Mouse (Mus musculus): ENCODE results near the gene Clic3. TPM values are rescaled to one million over a fixed set of nuclear protein-coding genes. Genes with fewer than 3 reads are reported as not detected.

Gene Clic3
- polyA plus RNA-seq, 1 experiment from 2014 or later = 26.5 TPM

DNA sequence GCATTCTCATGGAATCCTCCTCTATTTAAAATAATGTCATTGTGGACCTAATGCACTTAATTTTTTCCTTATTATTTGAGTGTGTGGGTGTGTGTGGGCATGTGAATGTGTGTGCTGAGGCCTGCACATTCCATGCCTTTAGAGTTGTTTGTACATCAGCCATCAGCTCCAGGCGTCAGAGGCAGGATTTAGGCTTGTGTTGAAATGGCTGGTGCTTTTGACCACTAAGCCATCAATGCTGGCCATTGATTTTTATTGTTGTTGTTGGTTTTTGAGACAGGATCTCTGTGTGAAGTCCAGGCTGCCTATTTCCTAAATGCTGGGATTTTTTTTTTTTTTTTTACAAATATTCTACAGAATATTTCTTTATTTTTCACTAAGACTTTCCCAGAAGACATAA lies 3.7 kb upstream of the Clic3 start:
- 52% methylated on average over 1 of the region's 1 CpGs for WGBS

DNA sequence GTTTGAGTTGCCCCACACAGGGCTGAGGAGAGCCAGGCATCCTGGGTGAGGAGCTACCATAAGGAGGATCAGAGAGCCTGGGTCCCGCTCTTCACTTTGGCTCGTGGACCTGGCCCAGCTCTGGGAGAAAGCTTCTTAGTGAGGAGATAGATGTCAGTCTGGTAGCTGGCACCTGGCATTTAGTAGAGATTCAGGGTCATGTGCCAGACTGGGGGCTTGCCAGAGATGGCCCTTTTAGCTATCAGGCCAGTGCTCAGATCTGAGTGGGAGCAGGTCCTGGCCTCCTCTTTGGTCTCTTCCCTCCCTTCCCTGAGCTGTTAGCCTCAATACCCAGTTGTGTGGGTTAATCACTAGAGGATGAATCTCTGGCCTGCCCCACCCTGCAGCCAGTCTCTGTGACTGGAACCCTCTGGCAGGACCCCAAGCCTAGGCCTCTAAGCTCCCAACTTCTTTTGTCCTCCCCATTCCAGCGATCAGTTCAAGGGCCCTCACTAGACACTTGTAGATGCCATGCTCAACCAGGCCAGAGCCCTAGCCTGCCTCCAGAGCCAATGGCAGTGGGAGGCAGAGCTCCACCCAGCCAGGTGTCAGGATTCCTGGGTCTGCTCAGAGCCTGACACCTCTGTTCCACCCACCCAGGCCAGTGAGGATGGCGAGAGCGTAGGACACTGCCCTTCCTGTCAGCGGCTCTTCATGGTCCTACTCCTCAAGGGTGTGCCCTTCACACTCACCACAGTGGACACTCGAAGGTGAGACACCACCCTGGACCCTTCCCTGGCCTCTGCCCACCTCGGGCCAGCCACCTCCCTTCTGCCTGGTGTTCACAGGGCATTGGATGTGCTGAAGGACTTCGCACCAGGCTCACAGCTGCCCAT lies 621 bp downstream of the Clic3 start:
- no peaks in the 10 kb centered on the region for H3K9me3 ChIP-seq
- no peak for ATAC-seq (ENCODE audit: insufficient read depth, low FRiP score, low read depth)
- H3K4me1 ChIP-seq = peaks cover 27% of the 10 kb centered on the region
- H3K9ac ChIP-seq = no peak overlapping the region
- H3K4me2 ChIP-seq = peak overlapping the region; percentile 16; the same call in 1 of the 2 replicates
- peak overlapping the region; percentile 35; the same call in 1 of the 2 replicates for H3K27ac ChIP-seq
- H3K36me3 ChIP-seq = no peaks in the 10 kb centered on the region
- H3K4me3 ChIP-seq (replicated peaks) = 0 out of 2 replicates have a peak overlapping the region, but pooled peaks have one; percentile 9
- WGBS = 87% methylated on average over 9 of the region's 9 CpGs
- H3K27me3 ChIP-seq (replicated peaks) = no peaks in the 10 kb centered on the region

More for the DNA sequence above, 3.7 kb upstream of the Clic3 start:
- no peaks in the 10 kb centered on the region for H3K27me3 ChIP-seq (replicated peaks)
- no peaks in the 10 kb centered on the region for H3K4me1 ChIP-seq
- no peak overlapping the region for H3K4me2 ChIP-seq
- no peak overlapping the region for H3K9ac ChIP-seq
- no peak for ATAC-seq (ENCODE audit: insufficient read depth, low FRiP score, low read depth)
- no peaks in the 10 kb centered on the region for H3K36me3 ChIP-seq
- H3K27ac ChIP-seq = no peak overlapping the region
- H3K4me3 ChIP-seq (replicated peaks) = no peak overlapping the region
- no peaks in the 10 kb centered on the region for H3K9me3 ChIP-seq

DNA sequence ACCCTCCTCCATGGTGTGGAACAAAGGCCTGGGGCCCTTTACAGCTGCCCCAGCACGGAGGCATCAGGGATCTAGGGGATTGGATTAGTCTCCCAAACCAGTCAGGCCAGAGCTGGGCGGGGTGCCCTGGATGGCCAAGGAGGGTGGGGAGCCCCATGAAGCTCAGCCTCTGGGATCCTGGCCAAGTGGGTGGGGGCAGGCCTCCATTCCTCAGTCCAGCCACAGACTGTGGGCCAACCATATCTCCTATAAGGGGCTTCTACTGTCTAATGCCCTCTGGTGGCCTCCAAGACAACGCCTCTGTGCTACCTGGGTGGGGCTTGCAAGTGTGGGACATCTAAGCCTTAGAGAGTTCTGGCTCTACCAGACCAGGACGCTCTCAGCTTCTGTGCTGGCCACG lies 2.3 kb downstream of the Clic3 start:
- peak; percentile 37 for ATAC-seq (ENCODE audit: insufficient read depth, low FRiP score, low read depth)
- 56% methylated on average over 5 of the region's 5 CpGs for WGBS
- Histone ChIP-seq H3K4me1 (peaks cover 27% of the 10 kb centered on the region), H3K27ac (peak overlapping the region; percentile 53), H3K4me2 (peak overlapping the region; percentile 91; the same call in 1 of the 2 replicates), H3K4me3 (replicated peaks) (no peak overlapping the region), H3K36me3 (no peaks in the 10 kb centered on the region), H3K27me3 (replicated peaks) (no peaks in the 10 kb centered on the region), H3K9me3 (no peaks in the 10 kb centered on the region), H3K9ac (no peak overlapping the region)

DNA sequence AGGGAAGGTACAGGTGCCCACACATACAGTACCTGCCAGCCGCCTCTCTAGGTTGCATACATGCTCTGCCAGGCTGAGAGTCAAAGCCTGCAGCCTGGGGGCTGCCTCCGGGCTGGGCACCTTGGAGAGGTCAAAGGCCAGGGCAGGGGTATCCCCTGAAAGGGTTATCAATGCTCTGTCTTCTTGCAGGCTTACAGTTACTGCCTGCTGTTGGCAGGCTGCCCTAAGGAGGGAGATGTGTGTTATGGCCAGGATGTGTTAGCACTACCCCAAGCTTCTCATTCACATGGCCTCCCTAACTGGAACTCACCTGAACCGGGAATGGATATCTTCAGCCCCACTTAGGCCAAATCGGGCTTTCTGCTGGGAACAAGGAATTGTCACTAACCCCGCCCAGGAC lies 3.5 kb downstream of the Clic3 start:
- 30% methylated on average over 5 of the region's 5 CpGs for WGBS
- no peaks in the 10 kb centered on the region for H3K9me3 ChIP-seq
- peaks cover 27% of the 10 kb centered on the region for H3K4me1 ChIP-seq
- peak overlapping the region; percentile 91 for H3K4me2 ChIP-seq
- H3K9ac ChIP-seq = peak overlapping the region; percentile 73
- H3K27ac ChIP-seq = peak overlapping the region; percentile 94
- peak overlapping the region; percentile 76 for H3K4me3 ChIP-seq (replicated peaks)
- no peaks in the 10 kb centered on the region for H3K36me3 ChIP-seq
- ATAC-seq (ENCODE audit: insufficient read depth, low FRiP score, low read depth) = no peak
- H3K27me3 ChIP-seq (replicated peaks) = no peaks in the 10 kb centered on the region

DNA sequence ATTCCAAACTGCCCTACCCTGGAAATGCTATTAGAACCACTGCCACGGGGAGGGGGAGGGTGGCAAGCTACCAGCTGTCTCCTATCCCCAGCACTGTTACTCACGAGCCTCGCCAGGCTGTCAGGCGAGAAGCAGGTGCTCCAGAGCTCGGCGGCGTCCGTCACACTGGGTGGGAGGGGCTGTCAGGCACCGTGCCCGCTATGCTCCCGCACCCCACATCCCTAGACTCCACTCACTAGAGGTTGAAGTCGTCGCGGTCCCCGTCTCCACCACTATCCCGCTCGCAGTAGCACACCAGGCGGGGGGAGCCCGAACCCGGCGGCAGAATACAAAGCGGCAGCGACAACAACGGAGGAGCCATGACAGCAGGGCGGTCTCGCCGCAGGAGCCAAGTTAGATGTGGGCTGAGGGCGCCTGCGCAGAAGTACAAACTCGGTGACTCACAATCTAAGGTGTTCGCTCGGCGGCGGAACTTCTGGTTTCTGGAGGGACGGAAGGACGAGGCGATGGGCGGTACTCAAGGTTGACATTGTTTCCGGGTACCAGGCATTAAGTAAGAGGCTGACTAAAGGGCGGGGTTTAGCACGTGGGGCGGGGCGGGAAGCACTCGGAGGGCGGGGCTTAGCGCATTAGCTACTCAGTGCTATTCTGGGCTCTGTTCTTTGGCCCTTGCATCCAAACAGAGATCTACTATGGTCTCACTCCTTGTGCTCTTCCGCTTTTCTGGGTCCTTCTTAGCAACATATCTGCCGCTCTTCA lies 4.1 kb downstream of the Clic3 start, which contains the start of gene Paxx:
Gene Paxx, minus strand, starts transcription at position 544 of the 759 bp plus-strand sequence.
- H3K9ac ChIP-seq = peak within 1 kb of the TSS; percentile 73
- peak within 1 kb of the TSS; percentile 76 for H3K4me3 ChIP-seq (replicated peaks)
- H3K9me3 ChIP-seq = no peaks in the 10 kb centered on the region
- no peaks in the 10 kb centered on the region for H3K36me3 ChIP-seq
- peak; percentile 87 for ATAC-seq (ENCODE audit: insufficient read depth, low FRiP score, low read depth)
- under 1% methylated on average over 48 of the region's 48 CpGs for WGBS
- peak within 1 kb of the TSS; percentile 91 for H3K4me2 ChIP-seq
- no peaks in the 10 kb centered on the region for H3K27me3 ChIP-seq (replicated peaks)
- H3K27ac ChIP-seq = peak within 1 kb of the TSS; percentile 94
- peaks cover 27% of the 10 kb centered on the region for H3K4me1 ChIP-seq

DNA sequence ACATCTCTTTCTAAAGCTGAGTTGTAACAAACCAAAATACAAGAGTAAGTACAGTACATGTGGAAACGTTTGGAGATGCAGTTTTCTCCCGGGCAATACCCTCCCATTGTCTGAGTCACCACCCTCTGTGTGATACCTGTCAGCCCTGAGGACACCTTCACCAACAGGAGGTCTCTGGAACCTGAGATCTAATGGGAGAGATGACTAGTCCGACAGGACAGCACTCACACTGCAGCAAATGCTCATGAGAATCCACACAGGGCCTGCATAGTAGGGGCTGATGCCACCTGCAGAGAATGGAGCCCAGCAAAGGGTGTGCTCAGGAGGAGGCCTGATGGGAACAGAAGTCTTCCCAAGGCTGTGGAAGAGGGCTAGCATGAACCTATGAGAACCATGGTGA lies 4.8 kb downstream of the Clic3 start:
- no peak overlapping the region for H3K9ac ChIP-seq
- 22% methylated on average over 3 of the region's 3 CpGs for WGBS
- no peak for ATAC-seq (ENCODE audit: insufficient read depth, low FRiP score, low read depth)

DNA sequence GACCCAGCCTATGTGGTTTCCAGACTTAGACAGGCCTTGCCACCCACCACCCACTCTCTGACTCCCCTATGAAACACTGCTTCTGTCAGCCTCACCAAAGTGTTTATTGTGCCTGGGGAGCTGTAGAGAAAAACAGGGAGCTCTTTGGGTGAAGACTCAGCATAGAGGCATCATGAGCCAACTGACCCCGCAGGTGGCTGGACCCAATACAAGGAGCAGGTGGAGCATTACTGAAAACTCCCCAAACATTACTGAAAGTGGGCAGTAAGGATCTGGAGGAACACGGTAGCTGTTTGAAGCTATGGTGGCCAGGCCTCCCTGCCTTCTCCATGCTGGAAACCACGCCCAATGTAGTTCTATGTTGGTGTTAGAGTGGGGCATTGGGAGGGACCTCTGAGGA lies 7.0 kb downstream of the Clic3 start:
- no peak for ATAC-seq (ENCODE audit: insufficient read depth, low FRiP score, low read depth)
- Histone ChIP-seq H3K27me3 (replicated peaks) (no peaks in the 10 kb centered on the region), H3K4me2 (no peak overlapping the region), H3K4me1 (peaks cover 22% of the 10 kb centered on the region), H3K36me3 (no peaks in the 10 kb centered on the region), H3K4me3 (replicated peaks) (no peak overlapping the region), H3K27ac (no peak overlapping the region), H3K9me3 (no peaks in the 10 kb centered on the region), H3K9ac (no peak overlapping the region)
- WGBS = 76% methylated on average over 3 of the region's 3 CpGs

More for the DNA sequence above, 4.8 kb downstream of the Clic3 start:
- H3K27me3 ChIP-seq (replicated peaks) = no peaks in the 10 kb centered on the region
- H3K9me3 ChIP-seq = no peaks in the 10 kb centered on the region
- H3K4me2 ChIP-seq = peak overlapping the region; percentile 91
- H3K4me1 ChIP-seq = peaks cover 27% of the 10 kb centered on the region
- H3K4me3 ChIP-seq (replicated peaks) = peak overlapping the region; percentile 76
- no peaks in the 10 kb centered on the region for H3K36me3 ChIP-seq
- H3K27ac ChIP-seq = peak overlapping the region; percentile 67

DNA sequence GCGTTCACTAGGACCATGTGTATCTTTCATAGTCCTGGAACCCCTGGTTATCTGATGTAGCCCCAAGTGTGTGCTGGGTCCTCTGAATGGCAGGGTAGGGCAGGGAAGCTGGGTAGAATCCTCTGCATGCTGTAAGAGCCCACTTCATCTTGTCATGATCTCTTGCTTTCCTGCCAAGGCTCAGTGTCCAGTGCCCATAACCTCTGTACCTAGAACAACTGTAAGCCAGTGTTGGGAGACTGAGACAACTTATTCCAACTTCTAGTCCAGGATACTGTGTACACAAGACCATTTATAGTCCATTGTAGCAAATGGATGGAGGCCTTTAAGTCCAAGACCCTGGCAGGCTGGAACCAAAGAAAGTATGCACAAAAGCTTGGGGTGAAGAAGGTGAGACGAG lies 8.6 kb downstream of the Clic3 start:
- no peaks in the 10 kb centered on the region for H3K9me3 ChIP-seq
- 77% methylated on average over 2 of the region's 2 CpGs for WGBS
- no peak for ATAC-seq (ENCODE audit: insufficient read depth, low FRiP score, low read depth)
- H3K9ac ChIP-seq = no peak overlapping the region
- H3K4me2 ChIP-seq = no peak overlapping the region
- H3K27me3 ChIP-seq (replicated peaks) = no peaks in the 10 kb centered on the region
- no peak overlapping the region for H3K4me3 ChIP-seq (replicated peaks)
- no peaks in the 10 kb centered on the region for H3K36me3 ChIP-seq
- H3K4me1 ChIP-seq = peaks cover 6% of the 10 kb centered on the region; the same call in 1 of the 2 replicates
- no peak overlapping the region for H3K27ac ChIP-seq

DNA sequence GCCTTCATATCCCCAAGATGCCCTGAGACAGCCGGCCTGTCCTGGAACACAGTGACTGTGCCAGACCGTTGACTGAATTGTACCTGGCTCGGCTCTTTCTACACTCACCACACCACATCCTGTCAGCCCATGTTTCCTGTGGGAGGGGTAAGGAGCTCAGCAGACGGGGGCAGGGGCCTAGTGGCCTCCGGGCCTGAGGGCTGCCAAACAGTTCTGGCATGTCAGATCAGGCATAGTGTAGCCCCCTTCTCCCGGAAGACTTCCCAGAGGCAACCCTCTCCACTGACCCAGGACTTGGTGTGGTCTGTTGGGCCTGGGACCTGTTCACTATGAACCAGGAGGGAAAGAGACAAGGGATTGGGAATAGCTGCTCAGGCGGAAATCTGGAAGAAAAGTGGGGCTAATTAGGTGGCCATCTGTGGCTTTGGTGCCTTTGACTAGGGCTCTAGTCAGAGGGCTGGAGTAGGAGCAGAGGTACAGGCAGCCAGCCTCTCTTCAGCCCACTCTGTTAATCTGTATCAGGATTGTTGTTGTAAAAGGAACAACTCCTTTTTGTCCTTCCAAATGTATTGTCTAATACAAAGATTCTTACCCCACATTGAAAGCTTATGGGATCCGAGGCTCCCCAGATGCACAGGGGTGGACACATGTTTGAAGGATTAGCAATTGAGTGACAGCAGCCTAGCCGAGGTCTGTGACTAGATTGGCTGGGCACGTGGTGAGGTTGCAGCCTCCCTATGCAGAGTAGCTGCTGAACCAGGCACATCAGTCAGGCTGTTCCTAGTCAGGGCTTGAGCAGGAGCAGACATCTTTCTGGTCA lies 9.4 kb downstream of the Clic3 start:
- no peaks in the 10 kb centered on the region for H3K9me3 ChIP-seq
- no peaks in the 10 kb centered on the region for H3K36me3 ChIP-seq
- no peak overlapping the region for H3K27ac ChIP-seq
- 56% methylated on average over 10 of the region's 10 CpGs for WGBS
- no peak for ATAC-seq (ENCODE audit: insufficient read depth, low FRiP score, low read depth)
- H3K4me3 ChIP-seq (replicated peaks) = no peak overlapping the region
- no peak overlapping the region for H3K9ac ChIP-seq
- no peak overlapping the region for H3K4me2 ChIP-seq
- peaks cover 5% of the 10 kb centered on the region; the same call in 1 of the 2 replicates for H3K4me1 ChIP-seq
- H3K27me3 ChIP-seq (replicated peaks) = no peaks in the 10 kb centered on the region

DNA sequence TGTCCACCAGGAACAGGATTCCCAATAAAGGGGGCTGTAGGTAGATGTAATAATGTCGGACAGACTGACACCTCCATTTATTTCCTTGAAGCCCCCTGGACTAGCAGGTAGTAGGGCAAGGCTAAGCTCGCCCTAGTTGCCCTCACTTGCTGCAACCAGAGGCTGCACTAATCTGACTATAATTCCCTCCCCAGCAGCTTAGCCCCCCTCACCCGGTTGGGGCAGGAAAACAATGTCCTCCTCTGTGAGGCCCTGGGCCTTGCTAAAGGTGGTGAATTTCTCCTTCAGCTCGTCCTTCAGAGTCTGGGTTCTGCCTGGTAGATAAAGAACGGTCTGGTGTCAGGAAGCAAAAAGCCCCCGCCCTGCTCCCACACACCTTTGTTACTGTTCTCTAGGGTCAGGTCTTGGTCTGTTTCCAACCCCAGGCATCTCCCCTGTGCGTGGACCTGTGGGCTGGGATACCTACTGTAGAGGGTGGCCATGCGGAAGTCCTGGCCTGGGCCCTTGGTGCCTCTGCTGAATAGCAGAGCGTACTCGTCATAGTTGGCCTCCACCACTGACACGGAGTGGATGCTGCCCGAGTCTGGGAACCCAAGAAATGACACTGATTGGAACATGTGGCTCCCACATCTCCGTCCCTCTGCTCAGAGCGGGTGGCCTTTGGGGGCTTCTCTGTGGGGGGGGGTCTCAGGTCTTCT lies 11.1 kb downstream of the Clic3 start:
- H3K36me3 ChIP-seq = no peaks in the 10 kb centered on the region
- H3K9me3 ChIP-seq = no peaks in the 10 kb centered on the region
- no peak overlapping the region for H3K9ac ChIP-seq
- no peaks in the 10 kb centered on the region; the same call in 1 of the 2 replicates for H3K4me1 ChIP-seq
- no peak for ATAC-seq (ENCODE audit: insufficient read depth, low FRiP score, low read depth)
- H3K27me3 ChIP-seq (replicated peaks) = no peaks in the 10 kb centered on the region
- no peak overlapping the region for H3K4me2 ChIP-seq
- H3K27ac ChIP-seq = no peak overlapping the region
- no peak overlapping the region for H3K4me3 ChIP-seq (replicated peaks)
- 73% methylated on average over 14 of the region's 14 CpGs for WGBS

Measured in stomach, embryonic 15.5 days (tissue).